Mouse (Mus musculus) lung, postnatal 14 days (tissue): ENCODE results near the gene Defb23.
"Not testable (repeated sequence)": the region's sequence is repeated elsewhere in the genome, so short reads cannot be mapped to it uniquely, and the experiment has no call there.

Experiments used
- DNase-seq: peaks from one replicate; pipeline ENCODE4 v3.0.0; 2021

Gene Defb23

DNA sequence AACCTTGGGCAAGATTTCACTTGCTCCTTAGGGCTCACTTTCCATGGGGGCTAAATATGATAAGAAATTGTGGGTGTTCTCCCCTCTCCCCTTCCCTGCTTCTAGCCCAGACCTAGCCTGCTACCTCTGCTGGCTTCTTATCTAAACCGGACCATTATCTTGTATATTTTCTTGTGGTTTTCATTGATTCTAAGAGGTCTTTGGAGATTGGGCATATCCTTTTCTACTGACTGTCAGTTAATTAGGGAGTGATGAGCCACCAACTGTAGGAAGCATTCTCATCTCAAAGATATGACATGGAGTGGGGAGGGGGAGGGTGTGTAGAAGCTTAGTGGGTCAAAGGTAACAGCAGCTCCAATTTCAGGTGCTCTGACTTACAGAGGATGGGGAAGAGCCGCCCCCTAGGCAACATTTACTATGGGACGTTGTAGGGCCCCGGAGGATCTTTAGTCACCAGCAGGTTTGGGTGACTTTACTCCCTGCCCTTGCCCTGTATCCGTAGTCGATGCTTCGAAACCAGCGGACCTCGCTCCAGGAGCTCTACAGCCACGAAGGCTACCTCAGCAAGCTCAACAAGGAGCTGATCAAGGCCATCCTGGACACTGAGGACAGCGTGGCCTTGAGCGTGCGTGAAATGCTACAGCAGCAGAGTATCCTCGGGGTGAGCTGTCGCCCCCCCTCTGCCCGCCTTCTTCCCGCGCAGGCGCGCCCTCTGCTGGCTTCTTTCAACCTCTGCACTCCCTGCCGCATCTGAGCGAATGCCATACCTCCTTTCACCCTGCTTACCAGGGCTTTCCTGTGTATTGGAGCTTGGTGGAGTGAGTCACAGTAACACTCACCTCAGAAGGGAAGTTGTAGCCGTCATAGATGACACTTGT, 27.2 kb downstream of the Defb23 start:
- peak; percentile 89 for DNase-seq

DNA sequence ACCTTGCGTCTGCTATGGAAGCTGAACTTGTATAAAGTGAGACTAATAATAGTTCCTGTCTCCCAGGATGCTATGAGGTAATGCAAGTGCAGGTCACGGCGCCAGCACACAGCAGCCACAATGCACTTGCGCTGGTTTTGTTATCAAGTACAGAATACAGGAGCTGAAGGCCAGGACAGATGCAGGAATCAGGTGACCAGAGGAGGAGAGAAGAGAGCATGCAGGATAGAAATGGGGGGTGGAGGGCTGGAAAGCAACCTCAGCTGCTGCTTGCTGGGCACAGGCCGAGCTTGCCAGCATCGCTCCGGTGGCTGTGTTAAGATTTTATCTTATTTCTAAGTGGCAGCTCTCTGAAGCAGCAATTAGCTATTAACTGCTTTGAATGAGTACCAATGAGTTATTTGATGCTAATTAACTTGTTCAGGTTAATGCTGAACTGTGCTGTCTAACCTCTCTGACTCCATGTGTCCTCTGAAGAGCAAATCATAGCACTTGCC, 28.0 kb downstream of the Defb23 start:
- DNase-seq, result no peak

DNA sequence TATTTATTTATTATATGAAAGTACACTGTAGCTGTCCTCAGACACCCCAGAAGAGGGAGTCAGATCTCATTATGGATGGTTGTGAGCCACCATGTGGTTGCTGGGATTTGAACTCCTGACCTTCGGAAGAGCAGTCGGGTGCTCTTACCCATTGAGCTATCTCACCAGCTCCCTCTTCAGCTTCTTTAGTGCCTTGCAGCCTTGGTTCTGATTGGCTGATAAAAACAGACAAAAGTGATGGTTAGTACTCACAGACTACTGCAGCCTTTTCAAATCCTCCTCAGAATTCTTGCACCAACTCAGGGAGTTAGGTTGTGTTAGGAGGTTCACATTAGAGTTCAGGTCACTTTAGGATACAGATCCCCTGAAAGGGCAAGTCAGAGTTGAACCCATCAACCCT, 35.9 kb downstream of the Defb23 start:
- DNase-seq, result not testable (repeated sequence)

DNA sequence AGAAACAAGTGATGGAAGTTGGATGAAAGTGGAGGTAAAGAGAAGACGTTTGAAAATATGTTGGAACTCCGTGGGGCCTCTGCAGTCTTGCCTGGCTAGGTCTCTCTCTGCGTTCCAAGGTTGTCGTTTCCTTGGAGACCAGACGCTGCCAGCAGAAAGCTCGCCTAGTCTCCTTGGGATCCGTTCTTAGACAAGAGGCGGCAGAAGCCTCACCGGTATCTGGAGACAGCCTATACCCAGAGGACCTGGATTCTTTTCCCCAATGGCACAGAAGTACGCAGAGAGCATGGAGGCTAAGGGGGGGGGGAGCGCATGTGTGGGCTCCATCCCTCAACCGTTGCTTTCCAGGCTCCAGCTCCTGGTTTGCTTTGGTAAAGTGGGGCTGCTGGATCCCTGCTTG, 36.9 kb downstream of the Defb23 start:
- no peak for DNase-seq

DNA sequence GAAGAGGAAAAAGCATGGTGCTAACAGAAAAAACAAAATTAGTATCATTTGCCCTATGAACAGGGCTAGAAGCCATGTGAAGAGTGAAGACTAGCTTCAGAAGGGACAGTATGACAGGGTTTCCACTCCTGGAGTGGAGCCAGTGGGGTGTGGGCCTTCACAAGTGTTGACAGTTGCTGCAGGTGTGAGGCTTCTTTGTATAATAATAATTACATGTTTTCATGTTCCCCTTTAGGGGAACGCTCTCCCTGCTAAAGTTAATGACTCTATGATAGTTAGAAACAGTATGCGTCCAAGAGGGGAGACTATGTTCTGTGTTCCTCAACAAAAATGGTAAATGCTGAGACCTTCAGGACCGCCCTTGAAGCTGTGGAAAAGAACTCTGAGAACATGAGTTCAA, 48.6 kb downstream of the Defb23 start:
- DNase-seq, result no peak

DNA sequence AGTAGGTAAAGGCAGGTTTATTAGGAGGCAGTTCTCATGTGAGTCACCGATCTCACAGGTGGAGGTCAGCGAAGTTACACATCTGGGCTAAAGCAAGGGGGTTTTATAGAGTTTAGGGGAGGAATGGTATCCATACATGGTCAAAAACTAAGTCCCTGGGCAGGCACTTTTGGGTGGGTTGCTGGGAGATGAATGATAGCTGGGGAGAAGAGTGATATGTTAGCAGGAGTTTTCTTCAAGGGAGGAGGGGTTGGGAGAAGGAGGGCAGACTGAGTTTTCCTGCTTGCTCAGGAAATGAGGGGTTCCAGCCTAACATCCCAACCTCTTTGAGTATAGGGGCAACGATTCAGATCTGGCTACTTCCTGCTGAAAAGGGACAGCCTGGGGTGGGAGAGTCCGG, 49.1 kb downstream of the Defb23 start, which contains the start of gene 6820408C15Rik:
6820408C15Rik (plus strand) TSS at position 301 of the 400 bp plus-strand sequence.
- no peak for DNase-seq

DNA sequence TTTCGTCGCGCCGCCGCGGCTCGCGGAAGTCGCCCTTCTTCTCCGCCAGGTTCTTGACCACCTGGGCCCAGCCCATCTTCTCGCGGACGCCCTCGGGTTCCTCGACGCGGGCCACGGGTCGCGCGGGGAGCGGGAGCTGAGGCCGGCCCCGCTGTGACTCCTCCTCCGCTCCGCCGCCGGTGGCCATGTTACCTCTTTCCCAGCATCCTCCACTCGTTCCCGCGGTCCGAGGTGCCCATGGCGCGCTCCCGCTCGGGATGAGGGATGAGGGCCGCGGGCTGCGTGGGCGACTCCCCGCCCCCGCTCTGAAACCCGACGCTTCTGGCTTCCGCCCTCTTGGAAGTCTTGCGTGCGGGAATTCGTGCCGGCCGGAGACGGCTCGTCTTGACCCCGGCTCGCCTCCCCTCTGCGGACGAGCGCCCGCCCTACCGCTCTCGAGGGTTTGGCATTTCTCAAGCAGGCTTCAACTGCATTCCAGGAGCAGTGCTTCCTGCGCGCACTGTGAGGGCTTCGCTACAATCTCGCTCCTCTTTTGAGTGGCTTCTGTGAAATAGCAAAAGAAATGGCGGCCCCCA, 49.7 kb downstream of the Defb23 start, which contains the start of gene Zcchc3:
Zcchc3 (minus strand) TSS at position 437 of the 575 bp plus-strand sequence.
- DNase-seq, result peak; percentile 85

DNA sequence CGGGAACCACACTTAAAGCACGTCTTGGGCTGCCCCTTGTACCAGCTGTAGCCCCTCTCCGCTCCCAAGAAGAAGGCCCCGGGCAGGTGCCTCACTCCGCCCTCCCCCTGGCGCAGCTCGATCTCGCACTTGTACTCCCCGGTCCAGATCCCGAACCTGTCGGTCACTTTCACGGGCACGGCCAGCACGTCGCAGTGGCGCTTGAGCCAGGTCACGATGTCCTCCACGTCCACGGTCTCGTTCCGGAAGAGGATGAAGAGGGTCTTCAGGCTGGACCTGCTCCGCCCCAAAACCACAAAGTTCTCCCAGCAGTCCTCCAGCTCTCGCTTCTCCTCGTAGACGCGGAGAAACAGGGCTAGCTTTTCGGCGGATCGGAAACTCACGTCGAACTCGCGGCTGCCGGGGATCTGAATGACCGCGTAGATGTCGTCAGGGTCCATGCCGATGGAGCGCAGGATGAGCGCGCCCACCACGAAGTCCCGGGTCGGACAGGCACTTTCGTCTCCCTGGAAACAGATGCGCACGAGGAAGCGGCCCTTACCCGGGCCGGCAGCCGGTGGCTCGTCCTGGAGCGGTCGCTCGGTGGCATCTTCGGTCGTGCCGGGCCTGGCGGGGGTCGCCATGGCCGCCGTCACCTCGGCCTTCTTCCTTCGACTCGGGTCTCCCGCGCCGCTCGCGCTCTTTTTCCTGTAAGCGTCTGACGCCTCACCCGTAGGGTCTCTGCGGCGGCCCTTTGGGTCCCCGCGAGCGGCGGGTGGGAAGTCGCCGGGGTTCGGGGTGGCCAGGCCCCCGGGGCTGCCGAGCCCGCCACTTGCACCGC, 50.4 kb downstream of the Defb23 start:
- peak; percentile 23 for DNase-seq

DNA sequence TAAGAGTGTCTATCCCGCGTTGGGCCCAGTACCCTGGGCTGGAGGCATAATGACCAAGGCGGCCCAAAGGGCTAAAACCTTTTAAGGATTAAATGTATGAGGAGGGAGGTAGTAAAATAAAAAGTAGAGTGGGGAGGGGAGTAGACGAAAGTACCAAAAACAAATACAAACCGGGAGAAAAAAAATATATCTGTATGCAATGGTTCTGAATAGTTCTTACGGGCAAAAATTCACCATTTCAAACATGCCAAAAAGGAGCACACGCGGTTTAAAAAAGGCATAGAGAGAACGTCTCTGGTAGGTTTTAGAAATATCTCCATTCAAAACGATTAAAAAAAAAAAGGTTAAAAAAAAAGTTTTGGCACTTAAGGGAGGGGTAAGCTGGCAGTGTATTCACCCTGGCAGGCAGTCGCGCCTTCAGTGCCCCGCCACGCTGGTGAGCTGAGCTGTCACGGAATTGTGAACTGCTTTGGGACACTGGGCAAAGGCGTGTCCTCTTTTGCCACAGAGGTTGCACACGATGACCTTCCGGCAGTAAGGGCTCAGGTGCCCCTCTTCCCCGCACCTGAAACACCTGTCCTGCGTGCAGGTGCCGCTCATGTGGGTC, 51.2 kb downstream of the Defb23 start:
- no peak for DNase-seq

DNA sequence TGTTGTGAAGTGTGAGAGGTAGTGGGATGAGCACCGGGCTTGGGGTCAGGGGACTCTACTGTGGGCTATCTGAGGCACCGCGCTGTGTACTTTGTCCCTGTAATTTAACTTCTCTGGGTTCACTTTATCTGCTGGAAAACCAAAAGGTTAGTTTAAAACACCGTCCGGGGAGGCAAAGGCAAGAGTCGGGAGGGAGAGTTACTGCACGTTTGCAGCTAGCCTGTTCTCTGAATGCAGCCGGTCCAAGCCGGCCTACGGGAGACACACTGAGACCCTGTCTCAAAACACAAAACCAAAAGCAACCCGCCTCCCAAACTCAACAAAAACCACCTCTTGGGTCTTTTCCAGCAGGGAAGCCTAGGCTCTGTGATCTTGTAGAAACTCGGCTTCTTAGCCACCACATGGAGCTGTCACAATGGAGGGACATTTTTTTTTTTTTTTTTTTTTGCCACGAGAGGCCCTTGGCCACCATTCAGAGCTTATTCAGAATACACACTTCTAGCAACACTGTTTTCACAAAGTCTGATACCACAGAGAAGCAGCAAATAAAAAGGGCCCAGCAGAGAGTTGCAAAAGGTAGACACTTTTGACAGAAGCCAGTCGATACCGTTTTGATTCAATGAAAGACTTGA, 51.8 kb downstream of the Defb23 start:
- no peak for DNase-seq

DNA sequence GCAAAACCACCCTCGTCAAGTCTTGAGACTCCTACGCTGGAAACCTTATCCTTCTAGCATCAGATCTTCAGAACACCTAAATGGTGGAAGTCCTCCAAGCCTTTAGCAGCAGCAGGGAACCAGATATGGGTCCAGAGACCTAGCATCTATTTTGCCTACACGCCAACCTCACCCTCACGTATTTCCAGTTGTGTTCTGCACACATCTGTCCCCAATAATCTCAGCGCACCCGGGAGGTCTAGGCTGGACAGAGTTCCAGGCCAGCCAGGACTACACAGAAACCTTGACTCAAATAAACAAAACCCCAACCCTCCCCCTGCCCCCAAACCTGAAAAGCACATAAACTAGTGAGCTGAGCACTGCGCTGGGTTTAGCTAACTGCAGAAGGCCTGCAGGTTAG, 52.9 kb downstream of the Defb23 start:
- DNase-seq, result no peak

DNA sequence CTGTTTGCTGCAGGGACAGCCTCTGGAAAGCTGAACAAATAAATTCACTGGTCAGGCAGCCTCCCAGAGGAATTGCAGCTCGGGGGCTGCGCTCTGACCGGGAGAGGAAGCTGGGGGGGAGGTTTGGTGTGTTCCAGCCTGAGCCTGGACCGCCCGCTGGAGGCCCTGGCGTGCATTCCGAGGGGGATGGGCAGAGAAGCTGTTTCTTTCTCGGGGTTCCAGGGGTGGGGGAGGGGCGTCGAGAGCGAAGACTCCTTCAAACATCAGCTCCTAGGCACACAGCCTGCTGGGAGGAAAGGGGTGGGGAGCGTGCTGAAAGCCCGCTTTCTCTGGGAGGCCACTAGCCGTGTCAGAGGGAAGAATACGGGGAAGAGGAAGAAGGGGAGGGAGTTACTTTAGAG, 53.4 kb downstream of the Defb23 start:
- peak; percentile 79 for DNase-seq

DNA sequence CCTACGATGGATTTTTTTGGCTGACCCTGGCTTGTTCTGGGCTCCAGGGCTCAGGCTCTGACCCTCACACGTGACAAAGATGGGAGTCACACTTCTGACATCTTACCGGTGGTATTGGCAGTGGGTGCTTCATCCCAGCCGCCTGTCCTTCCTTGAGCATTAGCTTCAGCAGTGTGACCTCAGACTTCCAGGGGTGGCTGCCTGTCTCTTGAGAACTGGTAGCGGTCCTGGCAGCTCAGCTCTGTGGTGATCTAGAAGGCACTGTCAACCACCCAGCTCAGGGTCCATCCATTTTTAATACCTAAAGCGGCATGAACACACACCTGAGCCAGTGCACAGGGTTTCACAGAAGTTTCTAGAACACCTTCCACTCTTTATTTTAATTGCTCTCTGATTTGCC, 54.6 kb downstream of the Defb23 start:
- no peak for DNase-seq
